Mouse (Mus musculus) CH12.LX (cell line): ENCODE results near the gene Noto. TPM values are rescaled to one million over a fixed set of nuclear protein-coding genes. Genes with fewer than 3 reads are reported as not detected.

ENCODE experiments used
- polyA plus RNA-seq: library from polyadenylated mRNA; unstranded; fragments of >175 nt; gene quantifications from 2 replicates; pipeline ENCODE4 v1.2.1, GENCODE M21; 2012; ENCODE audit warnings: low read depth; ENCODE audit not compliant: insufficient read length
- total RNA-seq, 2 experiments: library from RNA; depleted of rRNA; stranded (reverse); fragments of 300-350 nt in 1 of 2; fragments of >200 nt in 1 of 2; gene quantifications; 2 replicates each; pipeline ENCODE4 v1.2.3; 2012 to 2014

The Noto gene
- total and polyA plus RNA-seq, 3 experiments = not detected

Other genes starting within 250 kb of the Noto start
- not detected in 2 replicates for gene Emx1, start 236.4 kb upstream of the Noto start, total RNA-seq (2012; rRNA removed)
- not detected in 2 replicates for gene Emx1, start 236.4 kb upstream of the Noto start, total RNA-seq (2014; rRNA removed)
- gene Emx1, start 236.4 kb upstream of the Noto start, polyA plus RNA-seq = not detected in 2 replicates
- gene Sfxn5, start 90.5 kb upstream of the Noto start, total RNA-seq (2012; rRNA removed) = 0.55 and 0.63 TPM in 2 replicates
- 0.66 and 0.88 TPM in 2 replicates for gene Sfxn5, start 90.5 kb upstream of the Noto start, total RNA-seq (2014; rRNA removed)
- gene Sfxn5, start 90.5 kb upstream of the Noto start, polyA plus RNA-seq = 0.93 and 1.4 TPM in 2 replicates
- 0.13 and 0.30 TPM in 2 replicates for gene Rab11fip5, start 49.3 kb upstream of the Noto start, total RNA-seq (2012; rRNA removed)
- 0.11 and 0.13 TPM in 2 replicates for gene Rab11fip5, start 49.3 kb upstream of the Noto start, total RNA-seq (2014; rRNA removed)
- 0.17 TPM in 1 of 2 replicates, not detected in the other for gene Rab11fip5, start 49.3 kb upstream of the Noto start, polyA plus RNA-seq
- 68.1 and 84.0 TPM in 2 replicates for gene Smyd5, start 8.1 kb downstream of the Noto start, total RNA-seq (2012; rRNA removed)
- gene Smyd5, start 8.1 kb downstream of the Noto start, total RNA-seq (2014; rRNA removed) = 75.5 and 77.5 TPM in 2 replicates
- gene Smyd5, start 8.1 kb downstream of the Noto start, polyA plus RNA-seq = 109 and 111 TPM in 2 replicates
- 484 and 566 TPM in 2 replicates for gene Cct7, start 27.6 kb downstream of the Noto start, total RNA-seq (2012; rRNA removed)
- 483 and 577 TPM in 2 replicates for gene Cct7, start 27.6 kb downstream of the Noto start, total RNA-seq (2014; rRNA removed)
- gene Cct7, start 27.6 kb downstream of the Noto start, polyA plus RNA-seq = 505 and 599 TPM in 2 replicates
- gene Pradc1, start 28.1 kb downstream of the Noto start, total RNA-seq (2012; rRNA removed) = 11.0 and 18.0 TPM in 2 replicates
- 18.8 and 19.9 TPM in 2 replicates for gene Pradc1, start 28.1 kb downstream of the Noto start, total RNA-seq (2014; rRNA removed)
- 16.3 and 18.2 TPM in 2 replicates for gene Pradc1, start 28.1 kb downstream of the Noto start, polyA plus RNA-seq
- 0.04 TPM in 2 replicates for gene Fbxo41, start 79.1 kb downstream of the Noto start, total RNA-seq (2012; rRNA removed)
- not detected in 2 replicates for gene Fbxo41, start 79.1 kb downstream of the Noto start, total RNA-seq (2014; rRNA removed)
- gene Fbxo41, start 79.1 kb downstream of the Noto start, polyA plus RNA-seq = not detected in 2 replicates
- not detected in 2 replicates for gene Egr4, start 89.7 kb downstream of the Noto start, total RNA-seq (2012; rRNA removed)
- not detected in 2 replicates for gene Egr4, start 89.7 kb downstream of the Noto start, total RNA-seq (2014; rRNA removed)
- gene Egr4, start 89.7 kb downstream of the Noto start, polyA plus RNA-seq = not detected in 2 replicates
- 3.6 and 3.9 TPM in 2 replicates for gene Alms1, start 163.6 kb downstream of the Noto start, total RNA-seq (2012; rRNA removed)
- 2.3 and 2.4 TPM in 2 replicates for gene Alms1, start 163.6 kb downstream of the Noto start, total RNA-seq (2014; rRNA removed)
- 2.5 and 2.8 TPM in 2 replicates for gene Alms1, start 163.6 kb downstream of the Noto start, polyA plus RNA-seq